Mouse (Mus musculus) heart, embryonic 14.5 days (tissue): ENCODE results near the gene Cyp2c55. TPM values are rescaled to one million over a fixed set of nuclear protein-coding genes. Genes with fewer than 3 reads are reported as not detected.

ENCODE experiments used
- ATAC-seq: fragments of 200-750 bp; cut with Nextera tagmentation; 2 replicates; pipeline ENCODE4 v1.8.0; 2017; ENCODE audit warnings: low read depth, moderate TSS enrichment; ENCODE audit not compliant: insufficient number of reproducible peaks, insufficient read depth, low FRiP score
- H3K27ac ChIP-seq, 2 experiments: fragments of 200-500 bp in 1 of 2; fragments of 300-500 bp in 1 of 2; sonication (generic) in 1 of 2; replicated peaks in 1 of 2; 2 replicates each; pipeline ENCODE4 v1.5.1; 2012 to 2014; ENCODE audit warnings: low read depth in 2 of 2, low read length in 2 of 2, control low read depth in 1 of 2, mild to moderate bottlenecking in 1 of 2, mixed read lengths in 1 of 2; ENCODE audit not compliant: control insufficient read depth in 1 of 2, insufficient read depth in 1 of 2
- H3K27me3 ChIP-seq: fragments of 300-500 bp; sonication (generic); 2 replicates; pipeline ENCODE4 v1.6.1; 2014; ENCODE audit warnings: mild to moderate bottlenecking, low read length, control low read depth; ENCODE audit not compliant: control insufficient read depth, insufficient read depth
- H3K36me3 ChIP-seq: fragments of 300-500 bp; sonication (generic); 2 replicates; pipeline ENCODE4 v1.6.1; 2014; ENCODE audit warnings: mild to moderate bottlenecking, control low read depth, low read length, mixed read lengths; ENCODE audit not compliant: control insufficient read depth, insufficient read depth
- H3K4me1 ChIP-seq, 2 experiments: fragments of 200-500 bp in 1 of 2; fragments of 300-500 bp in 1 of 2; sonication (generic) in 1 of 2; 2 replicates each; pipeline ENCODE4 v1.6.1; 2012 to 2014; ENCODE audit warnings: low read length in 2 of 2, control low read depth in 1 of 2, mixed read lengths in 1 of 2; ENCODE audit not compliant: control insufficient read depth in 2 of 2, insufficient read depth in 2 of 2
- H3K4me2 ChIP-seq: fragments of 300-500 bp; sonication (generic); 2 replicates; pipeline ENCODE4 v1.6.1; 2014; ENCODE audit warnings: mild to moderate bottlenecking, low read length
- H3K4me3 ChIP-seq, 2 experiments: fragments of 200-500 bp in 1 of 2; fragments of 300-500 bp in 1 of 2; sonication (generic) in 1 of 2; 2 replicates each; pipeline ENCODE4 v1.5.1; 2012 to 2014; ENCODE audit warnings: low read length in 2 of 2, mild to moderate bottlenecking in 2 of 2, control low read depth in 1 of 2, low read depth in 1 of 2, moderate library complexity in 1 of 2; ENCODE audit not compliant: control insufficient read depth in 1 of 2, insufficient read depth in 1 of 2
- H3K9ac ChIP-seq: fragments of 300-500 bp; sonication (generic); 2 replicates; pipeline ENCODE4 v1.6.1; 2014; ENCODE audit warnings: mild to moderate bottlenecking, low read length
- H3K9me3 ChIP-seq: fragments of 300-500 bp; sonication (generic); 2 replicates; pipeline ENCODE4 v1.6.1; 2016; ENCODE audit warnings: low read length, control low read depth; ENCODE audit not compliant: control insufficient read depth
- WGBS: fragments of 180-500 bp; shearing (Covaris S2); extraction: QIAGEN DNeasy Blood & Tissue Kit; methylation state at CpG from one replicate; pipeline ENCODE4 v1.1.7; 2014; 5-methylcytosine and 5-hydroxymethylcytosine counted together
- polyA plus RNA-seq: library from polyadenylated mRNA; unstranded; fragments of >200 nt; fragmentation: Nextera tagmentation; extraction: Ambion mirVana; gene quantifications from 2 replicates; pipeline ENCODE4 v1.2.1, GENCODE M21; 2014

Cyp2c55 gene
- polyA plus RNA-seq, result not detected in 2 replicates

- ATAC-seq, result no peak
- Histone ChIP-seq H3K9ac (no peak within 1 kb of the TSS), H3K27me3 (no peaks in the 10 kb centered on the region), H3K4me1 (no peaks in the 10 kb centered on the region), H3K9me3 (no peaks in the 10 kb centered on the region), H3K4me2 (no peak within 1 kb of the TSS), H3K27ac (no peak within 1 kb of the TSS), H3K4me3 (no peak within 1 kb of the TSS), H3K36me3 (no peaks in the 10 kb centered on the region)
These were observed at the start of gene Cyp2c55 for GRCm38 (mm10) chr19:39006715-39007114. Gene Cyp2c55, plus strand, starts transcription at chr19:39007019.

GRCm38 (mm10) chr19:38970741-38971140, 36.1 kb upstream of the Cyp2c55 start:
- no peaks in the 10 kb centered on the region for H3K27me3 ChIP-seq
- no peaks in the 10 kb centered on the region for H3K4me1 ChIP-seq
- no peak overlapping the region for H3K27ac ChIP-seq
- H3K9ac ChIP-seq, result no peak overlapping the region
- no peak overlapping the region for H3K4me2 ChIP-seq
- no peak for ATAC-seq
- H3K36me3 ChIP-seq, result peaks cover 33% of the 10 kb centered on the region
- WGBS, result 61% methylated on average over 6 of the region's 6 CpGs
- H3K4me3 ChIP-seq, result no peak overlapping the region
- H3K9me3 ChIP-seq, result no peaks in the 10 kb centered on the region

- Histone ChIP-seq H3K9me3 (no peaks in the 10 kb centered on the region), H3K4me1 (no peaks in the 10 kb centered on the region), H3K27me3 (no peaks in the 10 kb centered on the region), H3K9ac (no peak overlapping the region), H3K27ac (no peak overlapping the region), H3K36me3 (peaks cover 23% of the 10 kb centered on the region), H3K4me2 (no peak overlapping the region), H3K4me3 (no peak overlapping the region)
- 78% methylated on average over 5 of the region's 5 CpGs for WGBS
- ATAC-seq, result no peak
These were observed 34.2 kb upstream of the Cyp2c55 start for GRCm38 (mm10) chr19:38972581-38972980.

- 48% methylated on average over 7 of the region's 7 CpGs for WGBS
- no peaks in the 10 kb centered on the region for H3K9me3 ChIP-seq
- no peak overlapping the region for H3K4me2 ChIP-seq
- H3K9ac ChIP-seq, result no peak overlapping the region
- H3K27ac ChIP-seq, result no peak overlapping the region
- no peaks in the 10 kb centered on the region for H3K27me3 ChIP-seq
- no peak for ATAC-seq
- H3K36me3 ChIP-seq, result peaks cover 19% of the 10 kb centered on the region
- no peaks in the 10 kb centered on the region for H3K4me1 ChIP-seq
- H3K4me3 ChIP-seq, result no peak overlapping the region
These were observed 33.2 kb upstream of the Cyp2c55 start for GRCm38 (mm10) chr19:38973666-38974065.

- Histone ChIP-seq H3K27ac (no peak overlapping the region), H3K27me3 (no peaks in the 10 kb centered on the region), H3K4me1 (no peaks in the 10 kb centered on the region), H3K36me3 (peaks cover 4% of the 10 kb centered on the region; the same call in 1 of the 2 replicates), H3K4me3 (no peak overlapping the region), H3K4me2 (no peak overlapping the region), H3K9ac (no peak overlapping the region), H3K9me3 (no peaks in the 10 kb centered on the region)
- ATAC-seq, result no peak
These were observed 30.6 kb upstream of the Cyp2c55 start for GRCm38 (mm10) chr19:38976269-38976668.

- Histone ChIP-seq H3K4me1 (no peaks in the 10 kb centered on the region; a peak in 1 of 4 replicates), H3K27ac (no peak overlapping the region), H3K9ac (no peak overlapping the region), H3K9me3 (no peaks in the 10 kb centered on the region), H3K4me2 (no peak overlapping the region), H3K36me3 (no peaks in the 10 kb centered on the region), H3K4me3 (no peak overlapping the region), H3K27me3 (no peaks in the 10 kb centered on the region)
- 0% methylated on average over 1 of the region's 1 CpGs for WGBS
- ATAC-seq, result no peak
These were observed 24.9 kb upstream of the Cyp2c55 start for GRCm38 (mm10) chr19:38981966-38982365.

- Histone ChIP-seq H3K4me1 (no peaks in the 10 kb centered on the region), H3K27me3 (no peaks in the 10 kb centered on the region), H3K36me3 (no peaks in the 10 kb centered on the region), H3K4me2 (no peak overlapping the region), H3K27ac (no peak overlapping the region), H3K4me3 (no peak overlapping the region), H3K9ac (no peak overlapping the region), H3K9me3 (0 out of 2 replicates have a peak, but pooled peaks cover 2% of the 10 kb centered on the region)
- no peak for ATAC-seq
- WGBS, result 49% methylated on average over 4 of the region's 4 CpGs
These were observed 8.6 kb upstream of the Cyp2c55 start for GRCm38 (mm10) chr19:38998248-38998647.

- no peak overlapping the region for H3K4me3 ChIP-seq
- no peaks in the 10 kb centered on the region for H3K27me3 ChIP-seq
- no peak overlapping the region for H3K27ac ChIP-seq
- no peak overlapping the region for H3K4me2 ChIP-seq
- H3K36me3 ChIP-seq, result no peaks in the 10 kb centered on the region
- 0 out of 2 replicates have a peak, but pooled peaks cover under 1% of the 10 kb centered on the region for H3K9me3 ChIP-seq
- WGBS, result 78% methylated on average over 1 of the region's 1 CpGs
- H3K9ac ChIP-seq, result no peak overlapping the region
- ATAC-seq, result no peak
- H3K4me1 ChIP-seq, result no peaks in the 10 kb centered on the region
These were observed 8.1 kb upstream of the Cyp2c55 start for GRCm38 (mm10) chr19:38998676-38999075.
